Mouse (Mus musculus) embryonic facial prominence, embryonic 11.5 days (tissue): Measurements from ENCODE around the gene Cx3cr1. TPM values are rescaled to one million over a fixed set of nuclear protein-coding genes. Genes with fewer than 3 reads are reported as not detected.

Experiments used
- ATAC-seq: fragments of 200-750 bp; cut with Nextera tagmentation; replicated peaks from 2 replicates; pipeline ENCODE4 v1.8.0; 2017; ENCODE audit warnings: low read depth; ENCODE audit not compliant: insufficient number of reproducible peaks, low FRiP score, low TSS enrichment
- DNase-seq: peaks from one replicate; pipeline ENCODE4 v3.0.0-alpha.2; 2015; ENCODE audit warnings: low spot score
- H3K27ac ChIP-seq: fragments of 300-500 bp; sonication (generic); replicated peaks from 2 replicates; pipeline ENCODE4 v1.5.1; 2014; ENCODE audit warnings: mild to moderate bottlenecking, low read depth, low read length, control low read depth
- H3K27me3 ChIP-seq: fragments of 300-500 bp; sonication (generic); 2 replicates; pipeline ENCODE4 v1.6.1; 2014; ENCODE audit warnings: mild to moderate bottlenecking, low read length, moderate library complexity, mixed read lengths; ENCODE audit not compliant: control insufficient read depth, insufficient read depth
- H3K36me3 ChIP-seq: fragments of 300-500 bp; sonication (generic); replicated peaks from 2 replicates; pipeline ENCODE4 v1.6.1; 2014; ENCODE audit warnings: low read depth, mild to moderate bottlenecking, low read length, moderate library complexity, mixed read lengths; ENCODE audit not compliant: control insufficient read depth, insufficient read depth
- H3K4me1 ChIP-seq: fragments of 300-500 bp; sonication (generic); 2 replicates; pipeline ENCODE4 v1.6.1; 2014; ENCODE audit warnings: low read length, mixed read lengths; ENCODE audit not compliant: control insufficient read depth, insufficient read depth
- H3K4me2 ChIP-seq: fragments of 300-500 bp; sonication (generic); 2 replicates; pipeline ENCODE4 v1.6.1; 2014; ENCODE audit warnings: low read depth, mild to moderate bottlenecking, control low read depth, low read length, moderate library complexity
- H3K4me3 ChIP-seq: fragments of 300-500 bp; sonication (generic); 2 replicates; pipeline ENCODE4 v1.5.1; 2014; ENCODE audit warnings: low read depth, low read length, control low read depth
- H3K9ac ChIP-seq: fragments of 300-500 bp; sonication (generic); replicated peaks from 2 replicates; pipeline ENCODE4 v1.6.1; 2014; ENCODE audit warnings: mild to moderate bottlenecking, control low read depth, low read length
- H3K9me3 ChIP-seq: fragments of 300-500 bp; sonication (generic); replicated peaks from 2 replicates; pipeline ENCODE4 v1.6.1; 2016; ENCODE audit warnings: mild to moderate bottlenecking, low read length, inconsistent platforms, mixed read lengths; ENCODE audit not compliant: control insufficient read depth
- WGBS: fragments of 180-500 bp; shearing (Covaris S2); extraction: QIAGEN DNeasy Blood & Tissue Kit; methylation state at CpG from one replicate; pipeline ENCODE4 v1.1.7; 2014; 5-methylcytosine and 5-hydroxymethylcytosine counted together
- polyA plus RNA-seq: library from polyadenylated mRNA; unstranded; fragments of >200 nt; fragmentation: Nextera tagmentation; extraction: Ambion mirVana; gene quantifications from 2 replicates; pipeline ENCODE4 v1.2.1, GENCODE M21; 2014

Gene Cx3cr1
- polyA plus RNA-seq, 1 experiment from 2014 or later = 2.4 TPM

DNA sequence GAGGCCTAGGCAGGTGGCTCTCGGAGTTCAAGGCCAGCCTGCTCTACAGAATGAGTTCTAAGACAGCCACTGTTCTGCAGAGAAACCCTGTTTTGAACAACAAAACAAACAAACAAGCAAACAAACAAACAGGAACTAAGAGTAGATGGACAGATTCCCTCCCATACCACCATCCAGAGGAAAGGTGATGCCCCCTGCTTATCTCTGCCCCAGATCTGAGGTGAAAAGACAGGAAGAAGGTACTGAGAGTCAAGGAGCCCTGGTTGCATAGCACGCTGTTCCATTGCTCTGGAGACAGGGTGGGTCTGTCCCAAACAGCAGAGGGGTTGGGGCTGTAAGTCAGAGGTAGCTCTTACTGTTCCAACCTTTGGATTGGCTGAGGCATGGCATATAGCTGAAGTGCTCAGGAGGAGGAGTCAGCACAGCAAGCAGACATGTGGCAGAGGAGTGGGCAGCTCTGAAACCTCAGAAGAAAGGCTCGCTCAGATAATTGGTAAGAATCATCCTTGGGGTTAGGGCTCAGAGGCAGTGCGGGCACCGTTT, 22.1 kb upstream of the Cx3cr1 start, which contains the start of gene Ccr8:
Gene Ccr8 (plus strand): TSS at position 419 of the 543 bp plus-strand sequence.
- no peaks in the 10 kb centered on the region for H3K27me3 ChIP-seq
- WGBS = 70% methylated on average over 5 of the region's 5 CpGs
- no peak for ATAC-seq
- H3K4me2 ChIP-seq = no peak within 1 kb of the TSS
- H3K36me3 ChIP-seq = no peaks in the 10 kb centered on the region
- DNase-seq = no peak
- no peak within 1 kb of the TSS for H3K27ac ChIP-seq
- no peaks in the 10 kb centered on the region for H3K9me3 ChIP-seq
- H3K4me1 ChIP-seq = no peaks in the 10 kb centered on the region
- no peak within 1 kb of the TSS for H3K4me3 ChIP-seq
- H3K9ac ChIP-seq = no peak within 1 kb of the TSS

DNA sequence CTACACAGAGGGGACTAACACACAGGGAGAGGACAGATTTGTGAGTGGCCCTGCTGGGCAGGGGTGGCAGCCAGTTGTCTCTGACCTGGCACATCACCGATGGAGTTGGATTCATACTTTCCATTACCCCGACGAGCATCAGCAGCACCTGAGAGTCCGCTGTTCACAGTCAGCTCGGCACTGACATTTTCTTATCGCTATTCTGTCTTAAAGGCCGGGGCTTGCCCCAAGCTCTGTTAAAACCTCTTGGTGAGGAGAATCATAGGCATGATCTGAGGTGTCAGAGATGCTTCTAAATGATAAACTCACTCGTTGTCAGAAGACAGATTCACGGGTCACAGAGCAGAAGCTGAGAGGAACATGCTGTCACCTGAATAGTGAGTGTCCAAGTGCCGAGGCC, 21.4 kb upstream of the Cx3cr1 start:
- H3K4me3 ChIP-seq = no peak overlapping the region
- H3K27ac ChIP-seq = no peak overlapping the region
- H3K27me3 ChIP-seq = no peaks in the 10 kb centered on the region
- H3K9ac ChIP-seq = no peak overlapping the region
- no peak for DNase-seq
- 83% methylated on average over 10 of the region's 10 CpGs for WGBS
- no peaks in the 10 kb centered on the region for H3K9me3 ChIP-seq
- H3K4me1 ChIP-seq = no peaks in the 10 kb centered on the region
- H3K4me2 ChIP-seq = no peak overlapping the region
- H3K36me3 ChIP-seq = no peaks in the 10 kb centered on the region
- ATAC-seq = no peak

DNA sequence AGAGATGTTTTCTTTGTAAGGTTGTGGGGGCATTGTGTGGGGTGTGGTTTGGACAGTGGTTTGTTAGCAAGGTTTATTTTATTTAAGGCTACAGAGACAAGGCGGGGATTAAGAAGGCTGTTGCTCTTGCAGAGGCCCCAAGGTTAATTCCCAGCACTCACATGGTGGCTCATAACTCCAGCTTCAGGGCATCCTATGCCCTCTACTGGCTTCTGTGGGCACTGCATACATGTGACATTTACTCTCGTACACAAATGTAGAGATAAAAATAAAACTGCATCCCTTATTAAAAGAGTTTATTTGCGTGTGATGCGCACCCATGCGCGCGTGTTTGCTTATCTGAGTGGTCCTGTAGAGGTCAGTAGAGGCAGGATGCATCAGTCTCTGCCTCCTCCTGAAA, 19.4 kb upstream of the Cx3cr1 start:
- Histone ChIP-seq H3K9ac (no peak overlapping the region), H3K27ac (no peak overlapping the region), H3K4me3 (no peak overlapping the region), H3K4me1 (no peaks in the 10 kb centered on the region), H3K9me3 (no peaks in the 10 kb centered on the region), H3K36me3 (no peaks in the 10 kb centered on the region), H3K4me2 (no peak overlapping the region), H3K27me3 (no peaks in the 10 kb centered on the region)
- ATAC-seq = no peak
- 83% methylated on average over 7 of the region's 7 CpGs for WGBS
- no peak for DNase-seq

DNA sequence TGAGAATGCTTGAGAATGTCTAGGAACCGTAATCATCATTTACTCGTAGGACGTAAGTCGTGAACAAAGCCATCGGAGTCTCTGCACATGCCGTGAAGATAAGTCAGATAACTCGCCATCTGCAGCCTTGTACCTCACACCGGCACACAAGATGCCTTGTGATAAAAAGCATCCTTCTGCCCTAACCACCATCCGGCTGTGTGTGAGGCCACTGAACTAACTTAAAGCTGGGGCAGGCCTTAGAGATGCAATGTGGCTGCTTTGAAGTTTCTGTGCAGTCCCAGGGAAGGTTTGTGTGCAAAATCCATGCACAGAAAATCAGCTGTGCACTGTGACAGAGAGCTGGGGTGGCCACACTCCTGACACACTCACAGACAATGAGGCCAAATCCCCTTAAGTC, 14.7 kb upstream of the Cx3cr1 start:
- Histone ChIP-seq H3K9me3 (no peaks in the 10 kb centered on the region), H3K4me3 (no peak overlapping the region)

DNA sequence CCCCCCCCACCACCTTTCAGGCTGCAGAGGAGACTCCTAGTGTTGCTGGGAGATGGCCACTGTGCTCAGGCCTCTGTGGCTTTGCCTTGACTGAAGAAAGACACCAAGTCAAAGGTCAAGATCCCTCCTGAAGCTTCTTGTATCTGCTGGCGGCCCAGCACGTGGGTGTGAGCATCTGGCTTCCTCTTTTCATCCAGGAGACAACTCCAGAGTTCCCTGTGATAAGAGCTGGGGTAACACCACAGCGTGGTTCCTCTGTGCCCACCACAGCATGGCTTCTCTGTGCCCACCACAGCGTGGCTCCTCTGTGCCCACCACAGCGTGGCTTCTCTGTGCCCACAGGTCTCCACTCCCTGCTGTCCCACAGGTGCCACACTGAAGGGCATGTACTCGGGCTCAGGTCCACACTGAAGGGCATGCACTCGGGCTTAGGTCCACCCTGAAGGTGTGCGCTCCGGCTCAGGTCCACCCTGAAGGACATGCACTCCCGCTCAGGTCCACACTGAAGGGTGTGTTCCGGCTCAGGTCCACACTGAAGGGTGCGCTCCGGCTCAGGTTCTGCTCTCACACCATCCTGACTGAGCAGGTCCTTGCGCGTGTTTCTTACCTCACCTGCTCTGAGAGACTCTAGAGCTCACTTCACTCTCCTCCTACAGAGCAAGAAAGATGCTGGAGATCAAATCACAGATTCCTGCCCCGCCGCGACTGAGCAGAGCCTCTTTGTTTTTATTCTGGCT, 13.6 kb upstream of the Cx3cr1 start:
- DNase-seq = no peak
- Histone ChIP-seq H3K9ac (no peak overlapping the region), H3K9me3 (no peaks in the 10 kb centered on the region), H3K36me3 (no peaks in the 10 kb centered on the region), H3K27me3 (no peaks in the 10 kb centered on the region), H3K4me2 (no peak overlapping the region), H3K4me3 (no peak overlapping the region), H3K4me1 (no peaks in the 10 kb centered on the region), H3K27ac (no peak overlapping the region)
- 85% methylated on average over 18 of the region's 18 CpGs for WGBS
- no peak for ATAC-seq

More for the DNA sequence above, 14.7 kb upstream of the Cx3cr1 start:
- Histone ChIP-seq H3K9ac (no peak overlapping the region), H3K4me2 (no peak overlapping the region), H3K27me3 (no peaks in the 10 kb centered on the region), H3K36me3 (no peaks in the 10 kb centered on the region), H3K27ac (no peak overlapping the region), H3K4me1 (no peaks in the 10 kb centered on the region)
- DNase-seq (no peak), ATAC-seq (no peak)
- WGBS = 88% methylated on average over 9 of the region's 9 CpGs

DNA sequence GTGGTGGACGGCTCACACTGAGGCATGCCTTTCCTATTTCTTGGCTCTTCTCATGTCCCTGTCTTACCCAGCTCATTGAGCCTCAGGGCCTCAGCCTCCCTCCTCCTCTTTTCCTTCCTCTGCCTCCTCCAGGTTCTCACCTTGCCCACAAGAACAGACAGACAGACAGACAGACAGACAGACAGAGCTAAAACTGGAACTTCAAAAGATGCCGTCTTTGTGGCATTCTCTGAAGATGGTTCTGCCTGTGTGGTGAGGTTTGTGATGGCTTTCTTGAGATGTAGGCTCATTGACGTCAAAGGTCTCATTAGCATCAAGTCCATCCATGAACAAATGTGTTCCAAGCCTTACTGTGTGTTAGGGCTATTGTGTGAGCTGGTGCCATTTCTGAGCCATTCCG, 13.0 kb upstream of the Cx3cr1 start:
- Histone ChIP-seq H3K4me3 (no peak overlapping the region), H3K27me3 (no peaks in the 10 kb centered on the region), H3K4me1 (no peaks in the 10 kb centered on the region), H3K27ac (no peak overlapping the region), H3K9me3 (no peaks in the 10 kb centered on the region), H3K4me2 (no peak overlapping the region), H3K36me3 (no peaks in the 10 kb centered on the region), H3K9ac (no peak overlapping the region)
- ATAC-seq (no peak), DNase-seq (no peak)
- WGBS = 80% methylated on average over 4 of the region's 4 CpGs

DNA sequence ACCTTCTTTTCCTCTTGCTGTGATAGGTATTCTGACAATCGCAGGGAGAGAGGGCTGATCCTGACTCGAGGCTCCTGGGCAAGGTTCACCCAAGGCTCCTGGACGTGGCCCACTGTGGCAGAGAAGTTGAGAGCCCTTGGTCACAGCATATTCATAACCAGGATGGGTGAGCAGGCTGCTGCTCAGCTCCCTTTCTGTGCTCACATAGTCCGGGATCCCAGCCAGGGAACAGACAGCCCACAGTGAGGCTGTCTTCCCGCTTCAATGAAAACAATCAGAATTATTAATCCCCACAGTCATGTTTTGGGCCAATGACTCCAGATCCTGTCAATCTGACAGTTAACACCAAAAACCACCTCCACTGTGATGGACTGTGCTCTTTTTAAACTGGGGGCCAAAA, 12.3 kb upstream of the Cx3cr1 start:
- ATAC-seq (no peak), DNase-seq (no peak)
- H3K4me3 ChIP-seq = no peak overlapping the region
- H3K9me3 ChIP-seq = no peaks in the 10 kb centered on the region
- no peak overlapping the region for H3K9ac ChIP-seq
- H3K4me1 ChIP-seq = no peaks in the 10 kb centered on the region
- H3K36me3 ChIP-seq = no peaks in the 10 kb centered on the region
- WGBS = 84% methylated on average over 5 of the region's 5 CpGs
- H3K27ac ChIP-seq = no peak overlapping the region
- no peak overlapping the region for H3K4me2 ChIP-seq
- H3K27me3 ChIP-seq = no peaks in the 10 kb centered on the region

DNA sequence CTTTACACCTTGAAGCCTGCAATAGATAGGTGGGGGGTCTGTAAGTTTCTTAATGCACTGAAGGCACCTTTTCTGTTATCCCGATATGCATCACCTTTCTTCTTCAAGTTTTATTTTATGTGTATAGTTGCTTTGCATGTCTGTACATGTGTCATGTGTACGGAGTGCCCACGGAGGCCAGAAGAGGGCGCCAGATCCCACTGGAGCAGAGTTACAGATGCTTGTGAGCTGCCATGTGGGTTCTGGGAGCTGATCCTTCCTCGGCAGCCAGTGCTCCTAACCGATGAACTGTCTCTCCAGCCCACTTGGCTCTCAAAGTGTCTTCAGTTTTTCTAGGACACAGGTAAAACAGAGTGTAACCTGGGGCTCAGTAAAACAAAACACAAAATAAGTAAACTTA, 11.6 kb upstream of the Cx3cr1 start:
- Histone ChIP-seq H3K27ac (no peak overlapping the region), H3K36me3 (no peaks in the 10 kb centered on the region), H3K27me3 (no peaks in the 10 kb centered on the region), H3K4me1 (no peaks in the 10 kb centered on the region), H3K9me3 (no peaks in the 10 kb centered on the region), H3K9ac (no peak overlapping the region), H3K4me3 (no peak overlapping the region), H3K4me2 (no peak overlapping the region)
- WGBS = 73% methylated on average over 6 of the region's 6 CpGs
- DNase-seq = no peak
- no peak for ATAC-seq
